18 mouse cellular contexts compared by ENCODE assay signal in the genomic region with DNA sequence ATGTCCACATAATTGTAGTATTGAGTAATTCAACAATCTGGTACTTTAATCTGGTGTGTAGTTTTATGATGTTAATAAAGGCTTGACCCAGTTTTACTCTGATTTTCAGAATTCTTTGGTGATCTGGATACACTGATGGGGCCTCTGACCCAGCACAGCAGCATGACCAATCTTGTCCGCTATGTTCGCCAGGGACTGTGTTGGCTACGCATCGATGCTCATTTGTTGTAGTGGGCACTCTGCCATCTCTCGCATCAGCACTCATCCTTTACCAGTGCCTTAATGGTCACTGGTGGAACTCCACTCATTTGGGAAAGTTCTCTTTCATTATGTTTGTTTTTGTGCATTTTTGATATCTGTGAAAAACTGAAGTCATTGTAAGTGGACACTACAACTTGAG.
DNase-seq lines count a peak whose midpoint lies in the region; ATAC-seq and TF ChIP-seq lines count a peak whose summit lies in the region.
"Had no signal": no experiment of that assay in that cellular context is flagged by ENCODE, and none has a peak within 500 bp of the region (broad histone marks: within the 10 kb centered on the region; RNA-seq: fewer than 3 reads in every experiment).

No protein-coding gene starts in this region.

- H3K4me3 ChIP-seq in gastrocnemius, adult 2 months, result no peak overlapping the region
- no peak overlapping the region for H3K4me3 ChIP-seq in midbrain, postnatal 0 days (ENCODE audit: low read depth, low read length)
- H3K4me3 ChIP-seq in midbrain, embryonic 16.5 days (ENCODE audit: low read depth, low read length), result no peak overlapping the region
- H3K4me3 ChIP-seq: embryonic facial prominence, embryonic 15.5 days; forebrain, embryonic 15.5 days; heart, embryonic 10.5 days; hindbrain, embryonic 15.5 days had no signal

- H3K27ac ChIP-seq in gastrocnemius, adult 2 months, result no peak overlapping the region
- no peak overlapping the region for H3K27ac ChIP-seq in midbrain, postnatal 0 days (ENCODE audit: low read depth, low read length)
- no peak overlapping the region for H3K27ac ChIP-seq in midbrain, embryonic 16.5 days (ENCODE audit: low read length)
- H3K27ac ChIP-seq: embryonic facial prominence, embryonic 15.5 days; forebrain, embryonic 15.5 days; heart, embryonic 10.5 days; hindbrain, embryonic 15.5 days had no signal

- DNase-seq in gastrocnemius, adult 2 months, result peak; percentile 14
- no peak for DNase-seq in gastrocnemius, adult 8-10 months (ENCODE audit: low spot score in 2 of 2)
- peak; percentile 2 for DNase-seq in midbrain, postnatal 0 days (ENCODE audit: low spot score)
- peak; percentile 53 for DNase-seq in retina, postnatal 1 day
- DNase-seq: adrenal gland, adult 8-10 months; adrenal gland, postnatal 36 days; cerebellum, adult 11-12 months; cerebellum, adult 9-11 months; embryo, embryonic 11 days; heart, adult 18-20 months; heart, postnatal 10 days; kidney, adult 11 months had no signal

- 94% methylated on average over 5 of the region's 5 CpGs for WGBS in midbrain, postnatal 0 days
- 82% methylated on average over 5 of the region's 5 CpGs for WGBS in midbrain, embryonic 16.5 days

- no peak for TF ChIP-seq CTCF in gastrocnemius, adult 2 months (IDR thresholded peaks at IDR 0.05)
- no peak for TF ChIP-seq CTCF in midbrain, postnatal 0 days (IDR thresholded peaks at IDR 0.05)

- H3K9me3 ChIP-seq in midbrain, postnatal 0 days (ENCODE audit: low read length), result no peaks in the 10 kb centered on the region
- no peaks in the 10 kb centered on the region for H3K9me3 ChIP-seq in midbrain, embryonic 16.5 days (replicated peaks; ENCODE audit: control insufficient read depth, low read length, poor library complexity, severe bottlenecking)
- H3K9me3 ChIP-seq: embryonic facial prominence, embryonic 15.5 days; forebrain, embryonic 15.5 days; heart, embryonic 10.5 days; hindbrain, embryonic 15.5 days had no signal

- intact Hi-C loops in gastrocnemius, adult 2 months (cut with DNase I), result no loop called here

- H3K36me3 ChIP-seq in midbrain, postnatal 0 days (ENCODE audit: insufficient read depth, low read length), result no peaks in the 10 kb centered on the region
- H3K36me3 ChIP-seq in midbrain, embryonic 16.5 days (ENCODE audit: control insufficient read depth, insufficient read depth, low read length), result no peaks in the 10 kb centered on the region
- H3K36me3 ChIP-seq: embryonic facial prominence, embryonic 15.5 days; forebrain, embryonic 15.5 days; heart, embryonic 10.5 days; hindbrain, embryonic 15.5 days had no signal

- H3K9ac ChIP-seq in midbrain, postnatal 0 days (replicated peaks; ENCODE audit: low read length, poor library complexity, severe bottlenecking), result no peak overlapping the region
- no peak overlapping the region for H3K9ac ChIP-seq in midbrain, embryonic 16.5 days (ENCODE audit: low read depth, low read length)
- H3K9ac ChIP-seq: embryonic facial prominence, embryonic 15.5 days; forebrain, embryonic 15.5 days; hindbrain, embryonic 15.5 days had no signal

- no peaks in the 10 kb centered on the region for H3K27me3 ChIP-seq in midbrain, postnatal 0 days (ENCODE audit: insufficient read depth, low read length)
- no peaks in the 10 kb centered on the region for H3K27me3 ChIP-seq in midbrain, embryonic 16.5 days (ENCODE audit: control insufficient read depth, insufficient read depth, low read depth, low read length)
- H3K27me3 ChIP-seq: embryonic facial prominence, embryonic 15.5 days; forebrain, embryonic 15.5 days; hindbrain, embryonic 15.5 days had no signal

- no peak for ATAC-seq in midbrain, postnatal 0 days (ENCODE audit: low FRiP score)
- ATAC-seq in midbrain, embryonic 16.5 days, result no peak
- no peak for ATAC-seq in erythroblast, adult 5-6 weeks (replicated peaks; ENCODE audit: low FRiP score, poor library complexity, severe bottlenecking)
- ATAC-seq: forebrain, embryonic 15.5 days had no signal

- H3K4me2 ChIP-seq in midbrain, postnatal 0 days (ENCODE audit: low read depth, low read length, poor library complexity, severe bottlenecking), result no peak overlapping the region
- no peak overlapping the region for H3K4me2 ChIP-seq in midbrain, embryonic 16.5 days (ENCODE audit: low read length)
- H3K4me2 ChIP-seq: embryonic facial prominence, embryonic 15.5 days; forebrain, embryonic 15.5 days; hindbrain, embryonic 15.5 days had no signal

- H3K4me1 ChIP-seq in midbrain, postnatal 0 days (ENCODE audit: insufficient read depth, low read length), result no peaks in the 10 kb centered on the region
- H3K4me1 ChIP-seq in midbrain, embryonic 16.5 days (ENCODE audit: control insufficient read depth, insufficient read depth, low read length), result no peaks in the 10 kb centered on the region
- H3K4me1 ChIP-seq: embryonic facial prominence, embryonic 15.5 days; forebrain, embryonic 15.5 days; heart, embryonic 10.5 days; hindbrain, embryonic 15.5 days had no signal

Comparison
In these comparisons a context has a peak if more than half of its experiments do, and no peak if none do; other contexts are left out.
1. DNase-seq: peak in gastrocnemius, adult 2 months (single experiment), midbrain, postnatal 0 days (single experiment) and retina, postnatal 1 day (single experiment); none in gastrocnemius, adult 8-10 months (0 of 2).